In the genomic region with DNA sequence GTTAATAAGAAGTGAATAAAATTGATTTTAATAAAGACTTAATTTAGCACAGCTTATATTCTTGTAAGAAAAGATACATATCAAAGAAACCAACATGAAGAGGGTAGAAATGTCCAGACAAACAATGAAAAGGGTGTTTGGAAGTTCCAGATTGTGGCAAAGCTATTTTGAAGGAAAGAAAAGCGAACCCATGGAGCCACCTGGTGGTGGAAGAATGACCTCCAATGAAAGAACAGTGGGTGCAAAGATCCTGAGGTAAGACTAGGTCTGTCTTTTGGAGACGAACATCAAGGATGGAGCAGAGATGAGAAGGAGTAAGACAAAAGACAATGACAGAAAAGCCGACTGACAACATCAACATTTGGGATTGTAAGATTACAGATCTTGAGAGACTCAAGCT, we compare ENCODE assay signal across 9 mouse cellular contexts.
DNase-seq lines count a peak whose midpoint lies in the region; ATAC-seq and TF ChIP-seq lines count a peak whose summit lies in the region.
"Had no signal": no experiment of that assay in that cellular context is flagged by ENCODE, and none has a peak within 500 bp of the region (broad histone marks: within the 10 kb centered on the region; RNA-seq: fewer than 3 reads in every experiment).

No protein-coding gene starts in this region.

- no peaks in the 10 kb centered on the region for H3K27me3 ChIP-seq in Patski
- H3K27me3 ChIP-seq in hindbrain, postnatal 0 days (ENCODE audit: insufficient read depth, low read length): no peaks in the 10 kb centered on the region
- H3K27me3 ChIP-seq: embryonic facial prominence, embryonic 13.5 days had no signal

- ATAC-seq in cerebellum, adult (ENCODE audit: insufficient number of reproducible peaks, low FRiP score, low TSS enrichment): no peak
- ATAC-seq in Patski: no peak
- no peak for ATAC-seq in hindbrain, postnatal 0 days

- TF ChIP-seq CTCF in left cerebral cortex, adult 2 months (IDR thresholded peaks at IDR 0.05): peak; percentile 57
- TF ChIP-seq CTCF in Patski (IDR thresholded peaks at IDR 0.05): peak; percentile 71
- peak; percentile 71 for TF ChIP-seq CTCF in hindbrain, postnatal 0 days (IDR thresholded peaks at IDR 0.05; ENCODE audit: low read depth)

- no peaks in the 10 kb centered on the region for H3K36me3 ChIP-seq in hindbrain, postnatal 0 days (ENCODE audit: insufficient read depth, low read length)
- H3K36me3 ChIP-seq: embryonic facial prominence, embryonic 13.5 days had no signal

- in situ Hi-C loops in Patski (cut with MboI; ENCODE audit: low pct_unique_long_range_greater_than_20kb): loop anchor here (5.0 to 25.0 kb wide), 3 partner anchors 824 to 1909 kb away; no protein-coding TSS in a partner anchor

- H3K4me2 ChIP-seq in hindbrain, postnatal 0 days (ENCODE audit: low read depth, low read length): no peak overlapping the region
- H3K4me2 ChIP-seq: embryonic facial prominence, embryonic 13.5 days had no signal

- peak; percentile 35 to 52 for DNase-seq in cerebellum, adult 18-20 months
- no peak for DNase-seq in left cerebral cortex, adult 2 months (ENCODE audit: extremely low spot score in 1 of 2, low spot score in 2 of 2)
- no peak for DNase-seq in left cerebral cortex, postnatal 25 days (ENCODE audit: low spot score in 2 of 2)
- DNase-seq in Patski (ENCODE audit: low read depth, low spot score): peak; percentile 12
- peak; percentile 53 for DNase-seq in hindbrain, postnatal 0 days (ENCODE audit: low spot score)
- DNase-seq in frontal cortex, postnatal 10 days (ENCODE audit: low spot score in 2 of 2): no peak
- no peak for DNase-seq in thymus, postnatal 36 days

- POLR2A ChIA-PET in Patski (lab: Charles Lee): no interaction called here

- WGBS in hindbrain, postnatal 0 days: 52% methylated on average over 3 of the region's 3 CpGs

- intact Hi-C loops in left cerebral cortex, adult 2 months (cut with DNase I): loop anchor here (5.0 kb wide), 1 partner anchor 1369 kb away; no protein-coding TSS in a partner anchor
- intact Hi-C loops in left cerebral cortex, postnatal 25 days (cut with DNase I): loop anchor here (10.0 kb wide), 1 partner anchor 821 kb away; no protein-coding TSS in a partner anchor

- H3K9me3 ChIP-seq in hindbrain, postnatal 0 days (ENCODE audit: low read length): no peaks in the 10 kb centered on the region
- H3K9me3 ChIP-seq: embryonic facial prominence, embryonic 13.5 days had no signal

- H3K27ac ChIP-seq in left cerebral cortex, adult 2 months: no peak overlapping the region
- H3K27ac ChIP-seq in hindbrain, postnatal 0 days: no peak overlapping the region
- H3K27ac ChIP-seq: embryonic facial prominence, embryonic 13.5 days had no signal

- CTCF ChIA-PET in Patski (lab: Charles Lee): interaction anchor here (1.1 to 1.9 kb wide), 3 partner anchors 10 to 1369 kb away, joined by 3 to 8 read pairs (median 4); no protein-coding TSS in a partner anchor

- H3K4me3 ChIP-seq in left cerebral cortex, adult 2 months: no peak overlapping the region
- H3K4me3 ChIP-seq in hindbrain, postnatal 0 days (ENCODE audit: low read length): no peak overlapping the region
- H3K4me3 ChIP-seq: embryonic facial prominence, embryonic 13.5 days had no signal

- H3K9ac ChIP-seq in hindbrain, postnatal 0 days (replicated peaks; ENCODE audit: low read length): no peak overlapping the region
- H3K9ac ChIP-seq: embryonic facial prominence, embryonic 13.5 days had no signal

- H3K4me1 ChIP-seq in hindbrain, postnatal 0 days (ENCODE audit: insufficient read depth, low read length): no peaks in the 10 kb centered on the region
- H3K4me1 ChIP-seq: embryonic facial prominence, embryonic 13.5 days had no signal

Comparison
In these comparisons a context has a peak if more than half of its experiments do, and no peak if none do; other contexts are left out.
1. DNase-seq: peak in cerebellum, adult 18-20 months (2 of 2), Patski (single experiment) and hindbrain, postnatal 0 days (single experiment); none in left cerebral cortex, adult 2 months (0 of 2), left cerebral cortex, postnatal 25 days (0 of 2), frontal cortex, postnatal 10 days (0 of 2) and thymus, postnatal 36 days (0 of 2).
2. Peak in every context shown above with its lines, with median percentiles within 50 percentile points of each other: CTCF ChIP-seq.